28 mouse cellular contexts compared by ENCODE assay signal in the genomic region with DNA sequence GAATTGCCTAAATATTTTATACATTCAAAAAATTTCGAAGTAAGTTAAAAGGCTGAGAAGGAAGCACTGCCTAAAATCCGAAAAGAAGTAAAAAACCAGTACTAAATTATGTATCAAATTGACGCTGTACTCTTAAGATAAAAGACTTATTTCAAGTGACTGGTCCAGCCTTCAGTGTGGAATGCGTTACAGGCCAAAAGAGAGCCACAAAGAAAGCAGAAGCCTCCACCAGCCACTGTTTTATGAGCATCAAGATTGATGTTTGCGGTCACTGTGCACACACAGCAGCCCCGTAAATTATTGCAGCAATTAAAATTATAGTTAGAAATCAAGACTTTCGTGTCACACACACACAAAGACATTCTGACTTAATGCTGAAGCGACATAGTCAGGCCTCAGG. TPM values are rescaled to one million over a fixed set of nuclear protein-coding genes. Genes with fewer than 3 reads are reported as not detected.
A peak's percentile ranks its signal among the peaks of the same experiment; 100 is the strongest.
DNase-seq lines count a peak whose midpoint lies in the region; ATAC-seq and TF ChIP-seq lines count a peak whose summit lies in the region.
"Had no signal": no experiment of that assay in that cellular context is flagged by ENCODE, and none has a peak within 500 bp of the region (broad histone marks: within the 10 kb centered on the region; RNA-seq: fewer than 3 reads in every experiment).

No protein-coding gene starts in this region.

- H3K36me3 ChIP-seq in kidney, postnatal 0 days (ENCODE audit: insufficient read depth, low read length), result no peaks in the 10 kb centered on the region
- H3K36me3 ChIP-seq in kidney, embryonic 16.5 days (ENCODE audit: insufficient read depth, low read length), result no peaks in the 10 kb centered on the region
- H3K36me3 ChIP-seq in lung, embryonic 16.5 days (ENCODE audit: control insufficient read depth, insufficient read depth, low read length), result no peaks in the 10 kb centered on the region
- H3K36me3 ChIP-seq: embryonic facial prominence, embryonic 12.5 days; embryonic facial prominence, embryonic 15.5 days; heart, embryonic 12.5 days; heart, embryonic 15.5 days; hindbrain, embryonic 10.5 days; hindbrain, embryonic 13.5 days had no signal

- no peaks in the 10 kb centered on the region for H3K27me3 ChIP-seq in kidney, postnatal 0 days (ENCODE audit: insufficient read depth, low read length)
- H3K27me3 ChIP-seq in kidney, embryonic 16.5 days (ENCODE audit: insufficient read depth, low read length), result no peaks in the 10 kb centered on the region
- no peaks in the 10 kb centered on the region for H3K27me3 ChIP-seq in lung, embryonic 16.5 days (ENCODE audit: control insufficient read depth, insufficient read depth, low read depth, low read length)
- H3K27me3 ChIP-seq: embryonic facial prominence, embryonic 12.5 days; embryonic facial prominence, embryonic 15.5 days; heart, embryonic 12.5 days; heart, embryonic 15.5 days; hindbrain, embryonic 13.5 days had no signal

- ATAC-seq in kidney, postnatal 0 days (replicated peaks; ENCODE audit: low FRiP score, low read depth), result no peak
- no peak; the same call in 1 of the 2 replicates for ATAC-seq in kidney, embryonic 16.5 days (ENCODE audit: low FRiP score, low TSS enrichment)
- ATAC-seq in lung, embryonic 16.5 days (ENCODE audit: low read depth), result no peak
- ATAC-seq: activated CD4-positive, CD25-positive, alpha-beta regulatory T cell, adult 4 months; forebrain, embryonic 14.5 days; forebrain, postnatal 0 days had no signal

- 0 out of 2 replicates have a peak, but pooled peaks cover 3% of the 10 kb centered on the region for H3K4me1 ChIP-seq in kidney, postnatal 0 days (replicated peaks; ENCODE audit: insufficient read depth, low read length)
- H3K4me1 ChIP-seq in kidney, embryonic 16.5 days (ENCODE audit: insufficient read depth, low read length), result peaks cover 26% of the 10 kb centered on the region
- H3K4me1 ChIP-seq in lung, embryonic 16.5 days (replicated peaks; ENCODE audit: control insufficient read depth, insufficient read depth, low read length), result 0 out of 2 replicates have a peak, but pooled peaks cover 3% of the 10 kb centered on the region
- H3K4me1 ChIP-seq: embryonic facial prominence, embryonic 15.5 days had no signal

- H3K9ac ChIP-seq in kidney, postnatal 0 days (ENCODE audit: low read depth, low read length), result no peak overlapping the region
- no peak overlapping the region for H3K9ac ChIP-seq in kidney, embryonic 16.5 days (replicated peaks; ENCODE audit: low read length)
- H3K9ac ChIP-seq in lung, embryonic 16.5 days (ENCODE audit: low read length), result no peak overlapping the region
- H3K9ac ChIP-seq: embryonic facial prominence, embryonic 12.5 days; embryonic facial prominence, embryonic 15.5 days; forebrain, postnatal 0 days; heart, embryonic 12.5 days; heart, embryonic 15.5 days; hindbrain, embryonic 13.5 days had no signal

- H3K4me2 ChIP-seq in kidney, postnatal 0 days (ENCODE audit: low read length), result no peak overlapping the region
- no peak overlapping the region for H3K4me2 ChIP-seq in kidney, embryonic 16.5 days (replicated peaks; ENCODE audit: low read depth, low read length)
- H3K4me2 ChIP-seq in lung, embryonic 16.5 days (ENCODE audit: low read depth, low read length), result no peak overlapping the region
- H3K4me2 ChIP-seq: embryonic facial prominence, embryonic 12.5 days; embryonic facial prominence, embryonic 15.5 days; heart, embryonic 12.5 days; heart, embryonic 15.5 days; hindbrain, embryonic 13.5 days had no signal

- DNase-seq in embryo, embryonic 10.5 days (ENCODE audit: low spot score), result peak; percentile 22
- no peak for DNase-seq in embryo, embryonic 9.5 days (ENCODE audit: extremely low spot score)
- peak; percentile 93 for DNase-seq in kidney, postnatal 0 days (ENCODE audit: low spot score)
- DNase-seq in kidney, postnatal 4 days, result peak; percentile 26 to 47
- no peak for DNase-seq in kidney, adult 9 months
- no peak for DNase-seq in lung, adult 18-20 months
- DNase-seq: adrenal gland, adult 8-10 months; adrenal gland, postnatal 25 days; cerebellum, adult 11-12 months; cerebellum, adult 8-10 months; cerebellum, postnatal 10 days; cerebellum, postnatal 36 days; forebrain, postnatal 0 days; gastrocnemius, adult 2 months; gastrocnemius, postnatal 14 days; heart, adult 18-20 months; heart, postnatal 10 days; heart, postnatal 36 days had no signal

- no peak overlapping the region for H3K4me3 ChIP-seq in kidney, postnatal 0 days (replicated peaks; ENCODE audit: low read depth, low read length)
- H3K4me3 ChIP-seq in kidney, embryonic 16.5 days (ENCODE audit: low read length), result no peak overlapping the region
- H3K4me3 ChIP-seq in lung, embryonic 16.5 days (ENCODE audit: low read length), result no peak overlapping the region
- H3K4me3 ChIP-seq: embryonic facial prominence, embryonic 12.5 days; embryonic facial prominence, embryonic 15.5 days; gastrocnemius, adult 2 months; heart, embryonic 12.5 days; heart, embryonic 15.5 days; hindbrain, embryonic 10.5 days; hindbrain, embryonic 13.5 days had no signal

- H3K9me3 ChIP-seq in kidney, postnatal 0 days (replicated peaks; ENCODE audit: low read length), result no peaks in the 10 kb centered on the region
- 0 out of 2 replicates have a peak, but pooled peaks cover 2% of the 10 kb centered on the region for H3K9me3 ChIP-seq in kidney, embryonic 16.5 days (ENCODE audit: low read length)
- H3K9me3 ChIP-seq in lung, embryonic 16.5 days (ENCODE audit: control insufficient read depth, low read length), result no peaks in the 10 kb centered on the region
- H3K9me3 ChIP-seq: embryonic facial prominence, embryonic 12.5 days; embryonic facial prominence, embryonic 15.5 days; heart, embryonic 15.5 days; hindbrain, embryonic 10.5 days; hindbrain, embryonic 13.5 days had no signal

- H3K27ac ChIP-seq in kidney, postnatal 0 days, result no peak overlapping the region
- no peak overlapping the region for H3K27ac ChIP-seq in kidney, embryonic 16.5 days (ENCODE audit: low read length)
- H3K27ac ChIP-seq in lung, embryonic 16.5 days (ENCODE audit: low read length), result 0 out of 2 replicates have a peak overlapping the region, but pooled peaks have one; percentile 27
- H3K27ac ChIP-seq: embryonic facial prominence, embryonic 12.5 days; embryonic facial prominence, embryonic 15.5 days; gastrocnemius, adult 2 months; heart, embryonic 15.5 days; hindbrain, embryonic 10.5 days; hindbrain, embryonic 13.5 days had no signal

- no peak for TF ChIP-seq CTCF in kidney, postnatal 0 days (IDR thresholded peaks at IDR 0.05; ENCODE audit: low read depth)

- 29% methylated on average over 8 of the region's 8 CpGs for WGBS in kidney, postnatal 0 days
- WGBS in kidney, embryonic 16.5 days, result 31% methylated on average over 8 of the region's 8 CpGs
- 56% methylated on average over 8 of the region's 8 CpGs for WGBS in lung, embryonic 16.5 days

RNA-seq across cellular contexts. Expression of gene Prdm2, which starts 42.7 kb away (rescaled TPM):
- 8.0 and 8.6 TPM in 2 replicates for polyA plus RNA-seq in kidney, postnatal 0 days (2015; fragmentation: Nextera tagmentation; extraction: Ambion mirVana)
- polyA plus RNA-seq in kidney, embryonic 16.5 days (2015; fragmentation: Nextera tagmentation; extraction: Ambion mirVana), result 9.7 and 11.6 TPM in 2 replicates
- polyA plus RNA-seq in lung, embryonic 16.5 days (2015; fragmentation: Nextera tagmentation; extraction: Ambion mirVana), result 10.2 and 11.0 TPM in 2 replicates

RNA-seq across cellular contexts. Expression of gene Pdpn, which starts 43.8 kb away (rescaled TPM):
- 49.4 and 49.9 TPM in 2 replicates for polyA plus RNA-seq in kidney, postnatal 0 days (2015; fragmentation: Nextera tagmentation; extraction: Ambion mirVana)
- polyA plus RNA-seq in kidney, embryonic 16.5 days (2015; fragmentation: Nextera tagmentation; extraction: Ambion mirVana), result 47.5 and 48.2 TPM in 2 replicates
- polyA plus RNA-seq in lung, embryonic 16.5 days (2015; fragmentation: Nextera tagmentation; extraction: Ambion mirVana), result 58.2 and 67.6 TPM in 2 replicates

Comparison
In these comparisons a context has a peak if more than half of its experiments do, and no peak if none do; other contexts are left out.
1. DNase-seq: peak in embryo, embryonic 10.5 days (single experiment), kidney, postnatal 0 days (single experiment) and kidney, postnatal 4 days (2 of 2); none in embryo, embryonic 9.5 days (single experiment), kidney, adult 9 months (single experiment) and lung, adult 18-20 months (0 of 2).